Mouse (Mus musculus) heart, adult 2 months (tissue): ENCODE measurements at regions not wholly inside any gene's neighbourhood (a gene's known extent, or its start where the extent isn't known, plus 50 kb on each side); places are given as distances from the start of the nearest gene placed in this dataset.

Experiments
- CTCF ChIP-seq: fragments of 200-600 bp; IDR thresholded peaks from 2 replicates; pipeline ENCODE4 v1.8.1; 2022; ENCODE audit warnings: antibody characterized with exemption, mild to moderate bottlenecking, moderate library complexity
- POLR2A ChIP-seq: fragments of 200-500 bp; IDR thresholded peaks from 2 replicates; pipeline ENCODE4 v1.6.1; 2011; ENCODE audit warnings: mild to moderate bottlenecking, low read depth, low read length, control low read depth; ENCODE audit not compliant: insufficient read depth

DNA sequence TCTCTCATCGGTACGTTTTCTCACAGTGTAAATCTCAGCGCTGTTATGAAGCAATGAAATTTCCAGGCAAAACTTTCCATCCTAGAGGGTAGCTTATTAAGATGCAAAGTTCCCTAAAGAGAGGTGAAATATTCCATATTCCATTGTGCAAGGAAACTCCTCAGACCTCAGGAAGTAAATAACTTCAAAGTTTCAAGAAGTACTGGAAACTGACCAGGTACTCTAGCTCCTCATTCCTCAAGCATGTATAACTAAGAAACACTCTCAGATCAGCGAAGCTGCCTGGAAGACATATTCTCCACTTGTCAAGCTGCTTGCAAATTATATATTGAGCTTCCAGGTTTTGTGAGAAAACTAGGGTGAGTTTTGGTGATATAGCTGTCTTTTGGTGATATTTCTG, 279.8 kb upstream of the Mad2l1 start:
- TF ChIP-seq CTCF: no peak
- TF ChIP-seq POLR2A: no peak
